Mouse (Mus musculus): ENCODE measurements around the gene Dtymk. TPM values are rescaled to one million over a fixed set of nuclear protein-coding genes. Genes with fewer than 3 reads are reported as not detected.

Dtymk gene
- total and polyA plus RNA-seq, 2 experiments from 2014 or later: 76.0 to 129 TPM

DNA sequence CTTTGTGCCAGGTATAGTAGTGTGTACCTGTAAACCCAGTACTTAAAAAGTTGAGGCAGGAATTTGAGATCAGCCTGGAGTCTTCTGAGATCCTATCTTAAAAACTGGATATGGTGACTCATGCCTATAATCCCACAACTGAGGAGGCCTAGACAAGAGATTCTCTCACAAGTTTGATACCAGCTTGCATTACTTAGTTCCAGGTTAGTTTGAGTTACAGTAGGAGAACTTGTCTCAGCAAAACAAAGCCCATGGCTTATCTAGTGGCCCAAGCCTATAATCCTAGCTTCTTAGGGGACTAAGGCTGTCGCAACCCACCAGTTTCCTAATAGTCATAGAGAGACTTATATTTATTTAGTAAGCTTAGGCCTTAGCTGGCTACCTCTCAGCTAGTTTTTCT lies 41.7 kb downstream of the Dtymk start:
- Histone ChIP-seq H3K27me3 (ENCODE audit: insufficient read depth, low read length) (no peaks in the 10 kb centered on the region), H3K9me3 (ENCODE audit: low read length) (no peaks in the 10 kb centered on the region), H3K36me3 (ENCODE audit: insufficient read depth, low read length) (no peaks in the 10 kb centered on the region), H3K4me3 (ENCODE audit: low read length) (no peak overlapping the region), H3K9ac (replicated peaks; ENCODE audit: low read length) (no peak overlapping the region), H3K4me1 (ENCODE audit: insufficient read depth, low read length) (no peaks in the 10 kb centered on the region), H3K27ac (no peak overlapping the region), H3K4me2 (ENCODE audit: low read depth, low read length) (no peak overlapping the region)
- no peak for TF ChIP-seq CTCF (IDR thresholded peaks at IDR 0.05; ENCODE audit: low read depth)
- 97% methylated on average over 1 of the region's 1 CpGs for WGBS
- DNase-seq (ENCODE audit: low spot score) (no peak), ATAC-seq (no peak)

DNA sequence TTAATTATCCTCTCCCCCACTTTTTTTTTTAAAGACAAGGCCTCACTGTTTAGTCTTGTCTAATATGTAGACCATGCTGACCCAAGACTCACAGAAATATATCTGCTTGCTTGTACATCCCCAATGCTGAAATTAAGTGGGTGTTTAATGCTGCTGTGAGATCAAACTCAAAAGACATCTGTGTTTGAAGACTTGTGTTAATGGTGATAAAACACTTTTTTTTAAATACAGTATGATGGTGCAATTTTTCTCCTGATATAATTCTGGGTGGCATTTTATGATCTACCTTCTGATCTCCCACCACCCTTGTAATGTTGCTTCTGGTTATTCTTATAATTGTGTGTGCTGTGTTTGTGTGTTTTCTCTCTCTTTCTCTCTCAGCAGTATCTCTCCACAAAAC lies 45.6 kb downstream of the Dtymk start:
- DNase-seq (ENCODE audit: low spot score): no peak
- peaks cover 6% of the 10 kb centered on the region; the same call in 1 of the 2 replicates for H3K4me1 ChIP-seq (ENCODE audit: insufficient read depth, low read length)
- no peaks in the 10 kb centered on the region for H3K27me3 ChIP-seq (ENCODE audit: insufficient read depth, low read length)
- ATAC-seq: no peak
- TF ChIP-seq CTCF (IDR thresholded peaks at IDR 0.05; ENCODE audit: low read depth): no peak
- H3K4me3 ChIP-seq (ENCODE audit: low read length): peak overlapping the region; percentile 99; the same call in 1 of the 2 replicates
- no peaks in the 10 kb centered on the region for H3K36me3 ChIP-seq (ENCODE audit: insufficient read depth, low read length)
- H3K9ac ChIP-seq (replicated peaks; ENCODE audit: low read length): no peak overlapping the region
- H3K9me3 ChIP-seq (ENCODE audit: low read length): no peaks in the 10 kb centered on the region
- no peak overlapping the region for H3K27ac ChIP-seq
- H3K4me2 ChIP-seq (ENCODE audit: low read depth, low read length): peak overlapping the region; percentile 90; the same call in 1 of the 2 replicates

DNA sequence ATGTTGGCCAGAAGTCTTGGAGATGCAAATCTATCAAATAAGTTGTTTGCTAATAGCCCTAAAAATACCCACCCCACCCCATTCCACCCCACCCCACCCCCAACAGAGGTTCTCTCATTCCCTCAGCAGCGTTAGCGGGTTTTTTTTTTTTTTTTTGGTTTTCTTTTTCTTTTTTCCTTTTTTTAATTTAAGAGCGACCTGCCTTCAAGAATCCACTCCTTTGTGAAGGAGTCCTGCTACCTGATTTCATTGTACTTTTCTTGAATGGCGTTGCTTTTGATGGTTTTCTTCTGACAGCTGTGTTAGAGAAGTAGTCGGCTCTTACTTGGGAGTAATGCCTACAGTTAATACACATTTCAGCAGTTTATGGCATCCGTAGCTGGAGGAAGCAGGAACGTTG lies 46.1 kb downstream of the Dtymk start:
- Histone ChIP-seq H3K4me1 (ENCODE audit: insufficient read depth, low read length) (peaks cover 6% of the 10 kb centered on the region; the same call in 1 of the 2 replicates), H3K9ac (replicated peaks; ENCODE audit: low read length) (peak overlapping the region; percentile 80; the same call in 1 of the 2 replicates), H3K27me3 (ENCODE audit: insufficient read depth, low read length) (no peaks in the 10 kb centered on the region), H3K27ac (no peak overlapping the region), H3K4me3 (ENCODE audit: low read length) (peak overlapping the region; percentile 99), H3K9me3 (ENCODE audit: low read length) (no peaks in the 10 kb centered on the region), H3K4me2 (ENCODE audit: low read depth, low read length) (peak overlapping the region; percentile 90), H3K36me3 (ENCODE audit: insufficient read depth, low read length) (no peaks in the 10 kb centered on the region)
- DNase-seq (ENCODE audit: low spot score): no peak
- WGBS: 26% methylated on average over 7 of the region's 7 CpGs
- no peak for ATAC-seq
- no peak for TF ChIP-seq CTCF (IDR thresholded peaks at IDR 0.05; ENCODE audit: low read depth)

DNA sequence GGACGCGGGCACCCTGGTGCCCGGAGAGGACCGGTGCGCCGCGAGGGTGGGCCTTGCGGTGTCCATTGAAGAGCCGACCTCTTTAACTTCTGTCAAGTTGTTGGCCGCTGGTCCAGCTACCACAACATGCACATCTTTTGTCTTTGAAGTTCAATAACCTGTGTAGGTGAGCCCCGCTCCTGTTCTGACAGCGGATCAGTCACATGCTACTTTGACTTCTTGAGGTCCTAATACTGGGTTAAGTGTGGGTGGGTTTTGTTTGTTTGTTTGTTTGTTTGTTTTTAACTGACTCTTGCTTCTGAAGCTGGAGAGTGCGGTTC lies 46.5 kb downstream of the Dtymk start:
- 0% methylated on average over 13 of the region's 13 CpGs for WGBS
- Histone ChIP-seq H3K4me2 (ENCODE audit: low read depth, low read length) (peak overlapping the region; percentile 90), H3K4me3 (ENCODE audit: low read length) (peak overlapping the region; percentile 99), H3K27me3 (ENCODE audit: insufficient read depth, low read length) (no peaks in the 10 kb centered on the region), H3K9me3 (ENCODE audit: low read length) (no peaks in the 10 kb centered on the region), H3K4me1 (ENCODE audit: insufficient read depth, low read length) (peaks cover 6% of the 10 kb centered on the region; the same call in 1 of the 2 replicates), H3K36me3 (ENCODE audit: insufficient read depth, low read length) (no peaks in the 10 kb centered on the region), H3K27ac (peak overlapping the region; percentile 85), H3K9ac (replicated peaks; ENCODE audit: low read length) (peak overlapping the region; percentile 80)
- ATAC-seq (no peak), DNase-seq (ENCODE audit: low spot score) (no peak)
- no peak for TF ChIP-seq CTCF (IDR thresholded peaks at IDR 0.05; ENCODE audit: low read depth)

DNA sequence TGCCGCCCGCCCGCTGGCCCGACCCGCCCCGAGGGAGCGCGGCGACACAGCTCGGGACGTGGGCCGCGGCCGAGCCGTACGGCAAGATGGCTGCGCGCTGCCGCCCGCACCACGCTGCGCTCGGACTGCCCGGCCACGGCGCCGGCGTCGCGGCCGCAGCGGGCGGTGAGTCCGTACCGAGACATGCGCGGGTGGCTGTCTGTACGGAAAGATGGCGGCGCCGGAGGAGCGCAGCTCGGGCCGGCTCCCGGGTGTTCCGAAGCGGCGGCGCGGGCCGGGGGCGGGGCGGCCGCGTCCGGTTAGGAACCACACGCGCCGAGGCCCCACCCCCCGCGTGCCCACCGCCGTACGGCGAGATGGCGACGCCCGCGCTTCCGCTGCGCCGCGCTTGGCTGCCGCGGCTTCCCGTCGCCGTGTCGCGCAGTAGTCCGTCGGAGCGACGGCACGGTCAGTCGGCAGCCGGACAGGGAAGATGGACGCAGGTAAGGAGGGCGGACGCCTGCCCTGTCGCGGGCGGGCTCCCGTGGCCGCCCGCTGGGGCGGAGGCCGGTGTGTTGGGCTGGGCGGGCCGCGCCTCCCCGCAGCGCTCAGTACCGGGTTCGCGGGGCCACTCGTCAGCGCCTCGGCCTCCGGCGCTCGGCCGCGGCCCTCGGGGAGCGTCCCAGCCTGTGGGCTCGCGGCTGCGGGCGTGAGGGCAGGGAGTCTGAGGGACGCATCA lies 47.0 kb downstream of the Dtymk start, which contains the start of gene Thap4:
TSS of gene Thap4 (minus strand) at position 292 of the 718 bp plus-strand sequence.
- H3K27me3 ChIP-seq (ENCODE audit: insufficient read depth, low read length): no peaks in the 10 kb centered on the region
- peak; percentile 96 for ATAC-seq
- peaks cover 6% of the 10 kb centered on the region; the same call in 1 of the 2 replicates for H3K4me1 ChIP-seq (ENCODE audit: insufficient read depth, low read length)
- no peak for TF ChIP-seq CTCF (IDR thresholded peaks at IDR 0.05; ENCODE audit: low read depth)
- WGBS: under 1% methylated on average over 75 of the region's 121 CpGs
- H3K27ac ChIP-seq: peak within 1 kb of the TSS; percentile 85
- DNase-seq (ENCODE audit: low spot score): peak; percentile 97
- peak within 1 kb of the TSS; percentile 80 for H3K9ac ChIP-seq (replicated peaks; ENCODE audit: low read length)
- peaks cover 4% of the 10 kb centered on the region for H3K36me3 ChIP-seq (ENCODE audit: insufficient read depth, low read length)
- H3K4me3 ChIP-seq (ENCODE audit: low read length): peak within 1 kb of the TSS; percentile 99
- no peaks in the 10 kb centered on the region for H3K9me3 ChIP-seq (ENCODE audit: low read length)
- H3K4me2 ChIP-seq (ENCODE audit: low read depth, low read length): peak within 1 kb of the TSS; percentile 90

DNA sequence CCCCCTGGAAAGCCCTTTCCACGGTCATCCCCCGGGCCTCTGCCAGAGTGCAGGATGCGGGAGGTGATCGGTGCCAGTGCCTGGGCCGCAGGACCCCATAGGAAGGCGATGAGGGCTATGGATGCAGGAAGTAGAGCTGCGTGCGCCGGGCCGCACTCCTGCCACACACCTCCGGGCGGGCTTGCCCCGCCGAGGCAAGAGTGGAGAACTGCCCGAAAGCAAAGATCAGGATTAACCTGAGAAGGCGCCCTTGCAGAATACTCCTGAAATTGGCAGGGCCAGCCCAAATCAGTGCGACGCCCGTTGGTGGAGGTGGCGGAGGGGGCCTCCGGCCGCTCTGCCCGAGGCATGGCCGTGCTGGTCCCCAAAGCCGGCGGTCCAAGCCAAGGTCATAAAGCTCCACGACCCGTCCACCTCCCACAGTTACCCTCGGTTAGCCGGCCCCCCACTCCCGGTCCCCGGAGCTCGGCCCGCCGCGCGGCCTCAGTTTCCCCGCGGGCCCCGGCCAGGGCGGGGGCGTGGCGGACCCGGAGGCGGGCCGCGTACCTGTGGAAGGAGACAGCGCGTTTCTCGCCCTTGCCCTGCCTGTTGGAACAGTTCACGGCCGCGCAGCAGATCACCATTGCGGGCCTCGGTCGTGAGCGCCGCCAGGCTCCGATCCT lies 47.7 kb downstream of the Dtymk start:
- TF ChIP-seq CTCF (IDR thresholded peaks at IDR 0.05; ENCODE audit: low read depth): no peak; the same call in 1 of the 2 replicates
- Histone ChIP-seq H3K36me3 (ENCODE audit: insufficient read depth, low read length) (peaks cover 11% of the 10 kb centered on the region), H3K4me1 (ENCODE audit: insufficient read depth, low read length) (peaks cover 6% of the 10 kb centered on the region; the same call in 1 of the 2 replicates), H3K27ac (peak overlapping the region; percentile 85), H3K4me2 (ENCODE audit: low read depth, low read length) (peak overlapping the region; percentile 90), H3K9me3 (ENCODE audit: low read length) (no peaks in the 10 kb centered on the region), H3K4me3 (ENCODE audit: low read length) (peak overlapping the region; percentile 99), H3K9ac (replicated peaks; ENCODE audit: low read length) (peak overlapping the region; percentile 80), H3K27me3 (ENCODE audit: insufficient read depth, low read length) (no peaks in the 10 kb centered on the region)
- under 1% methylated on average over 57 of the region's 59 CpGs for WGBS
- DNase-seq (ENCODE audit: low spot score) (peak; percentile 44), ATAC-seq (peak; percentile 32)
